Mouse (Mus musculus) limb, embryonic 13.5 days (tissue): ENCODE measurements around the gene Rassf4. TPM values are rescaled to one million over a fixed set of nuclear protein-coding genes. Genes with fewer than 3 reads are reported as not detected.

Experiments
- microRNA-seq: library from miRNA; unstranded; fragments of <30 nt; microRNA quantifications from one replicate; pipeline ENCODE4, GENCODE M21; 2016
- polyA plus RNA-seq: library from polyadenylated mRNA; unstranded; fragments of >200 nt; fragmentation: Nextera tagmentation; extraction: Ambion mirVana; gene quantifications from 2 replicates; pipeline ENCODE4 v1.2.1, GENCODE M21; 2015

Gene Rassf4
- polyA plus RNA-seq, 1 experiment from 2014 or later: 10.7 TPM

Small RNA genes lying within 50 kb of the gene (microRNA-seq; reads per million reads assigned to microRNA genes)
- gene Mir7043: 0.70 reads per million

Other genes with a start within 250 kb of the Rassf4 start
- gene Alox5, start 212.8 kb downstream of the Rassf4 start, polyA plus RNA-seq: 0.89 and 1.7 TPM in 2 replicates
- not detected in 2 replicates for gene Olfr211, start 184.9 kb downstream of the Rassf4 start, polyA plus RNA-seq
- gene Olfr212, start 167.4 kb downstream of the Rassf4 start, polyA plus RNA-seq: not detected in 2 replicates
- gene Olfr213, start 135.5 kb downstream of the Rassf4 start, polyA plus RNA-seq: not detected in 2 replicates
- 0.80 TPM in 2 replicates for gene Gm5580, start 122.8 kb downstream of the Rassf4 start, polyA plus RNA-seq
- not detected in 2 replicates for gene Olfr214, start 119.7 kb downstream of the Rassf4 start, polyA plus RNA-seq
- gene Olfr215, start 89.8 kb downstream of the Rassf4 start, polyA plus RNA-seq: not detected in 2 replicates
- gene Zfp422, start 45.0 kb downstream of the Rassf4 start, polyA plus RNA-seq: 222 and 228 TPM in 2 replicates
- gene Depp1, start 23.3 kb downstream of the Rassf4 start, polyA plus RNA-seq: 18.8 and 22.8 TPM in 2 replicates
- 0.08 and 0.09 TPM in 2 replicates for gene Tmem72, start 43.0 kb upstream of the Rassf4 start, polyA plus RNA-seq